Mouse (Mus musculus): Measurements from ENCODE around the gene Pgs1. TPM values are rescaled to one million over a fixed set of nuclear protein-coding genes. Genes with fewer than 3 reads are reported as not detected.

Gene Pgs1
- total RNA-seq, 4 experiments from 2014 or later, result 16.4 to 20.6 (median 19.2) TPM

- peak; percentile 90 for DNase-seq (ENCODE audit: low spot score)
Observed at GRCm38 (mm10) chr11:117962228-117963067, 23.6 kb upstream of the Pgs1 start.

- DNase-seq (ENCODE audit: low spot score), result peak; percentile 100
Observed at GRCm38 (mm10) chr11:117963091-117963793, 22.9 kb upstream of the Pgs1 start.

GRCm38 (mm10) chr11:117963872-117964271 is 22.2 kb upstream of the Pgs1 start:
- DNase-seq (ENCODE audit: low spot score), result no peak

- DNase-seq (ENCODE audit: low spot score), result no peak
Observed at GRCm38 (mm10) chr11:117964294-117964693, 21.8 kb upstream of the Pgs1 start.

- DNase-seq (ENCODE audit: low spot score), result no peak
Observed at GRCm38 (mm10) chr11:117965052-117965451, 21.0 kb upstream of the Pgs1 start.

GRCm38 (mm10) chr11:117965561-117965981 is 20.5 kb upstream of the Pgs1 start:
- DNase-seq (ENCODE audit: low spot score), result no peak

GRCm38 (mm10) chr11:117966506-117967100 is 19.5 kb upstream of the Pgs1 start:
- no peak for DNase-seq (ENCODE audit: low spot score)

GRCm38 (mm10) chr11:117967249-117968015 is 18.7 kb upstream of the Pgs1 start:
- no peak for DNase-seq (ENCODE audit: low spot score)

GRCm38 (mm10) chr11:117968016-117968671 is 17.9 kb upstream of the Pgs1 start:
- DNase-seq (ENCODE audit: low spot score), result no peak

- DNase-seq (ENCODE audit: low spot score), result peak; percentile 48
Observed at GRCm38 (mm10) chr11:117968716-117969099, 17.4 kb upstream of the Pgs1 start.

GRCm38 (mm10) chr11:117969100-117969944 is 16.8 kb upstream of the Pgs1 start:
- peak; percentile 93 for DNase-seq (ENCODE audit: low spot score)

- peak; percentile 91 for DNase-seq (ENCODE audit: low spot score)
Observed at GRCm38 (mm10) chr11:117969945-117970872, 15.9 kb upstream of the Pgs1 start, which contains the start of gene Socs3. Gene Socs3 (minus strand): TSS chr11:117970047.

- DNase-seq (ENCODE audit: low spot score), result no peak
Observed at GRCm38 (mm10) chr11:117971100-117971499, 15.0 kb upstream of the Pgs1 start.

- DNase-seq (ENCODE audit: low spot score), result no peak
Observed at GRCm38 (mm10) chr11:117971646-117972242, 14.3 kb upstream of the Pgs1 start.

- no peak for DNase-seq (ENCODE audit: low spot score)
Observed at GRCm38 (mm10) chr11:117972656-117973558, 13.2 kb upstream of the Pgs1 start.

- DNase-seq (ENCODE audit: low spot score), result no peak
Observed at GRCm38 (mm10) chr11:117973569-117973968, 12.5 kb upstream of the Pgs1 start.

- no peak for DNase-seq (ENCODE audit: low spot score)
Observed at GRCm38 (mm10) chr11:117974327-117975125, 11.6 kb upstream of the Pgs1 start.
